Mouse (Mus musculus): Measurements from ENCODE around the gene Runx1.

Gene Runx1

GRCm38 (mm10) chr16:92790601-92791000 is 35.3 kb downstream of the Runx1 start:
- DNase-seq = no peak

DNA sequence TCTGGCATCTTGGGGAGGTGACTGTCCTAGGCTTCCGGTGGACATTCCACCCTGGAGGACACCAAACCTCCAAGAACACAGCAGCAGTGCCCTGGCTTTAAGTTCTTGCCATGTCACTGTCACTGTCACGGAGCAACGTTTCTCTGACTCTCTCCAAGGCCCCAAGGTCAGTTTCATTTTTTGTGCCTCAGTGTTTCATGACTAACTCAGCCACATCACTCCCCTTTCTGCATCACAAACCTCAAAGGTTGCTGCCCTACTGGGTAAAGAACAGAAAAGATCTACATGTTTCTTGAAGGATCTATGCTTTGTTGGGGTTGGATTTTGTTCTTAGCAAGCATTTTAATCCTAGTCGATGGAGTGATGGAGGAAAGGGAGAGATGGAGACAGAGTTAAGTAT is 36.1 kb downstream of the Runx1 start:
- DNase-seq = no peak

DNA sequence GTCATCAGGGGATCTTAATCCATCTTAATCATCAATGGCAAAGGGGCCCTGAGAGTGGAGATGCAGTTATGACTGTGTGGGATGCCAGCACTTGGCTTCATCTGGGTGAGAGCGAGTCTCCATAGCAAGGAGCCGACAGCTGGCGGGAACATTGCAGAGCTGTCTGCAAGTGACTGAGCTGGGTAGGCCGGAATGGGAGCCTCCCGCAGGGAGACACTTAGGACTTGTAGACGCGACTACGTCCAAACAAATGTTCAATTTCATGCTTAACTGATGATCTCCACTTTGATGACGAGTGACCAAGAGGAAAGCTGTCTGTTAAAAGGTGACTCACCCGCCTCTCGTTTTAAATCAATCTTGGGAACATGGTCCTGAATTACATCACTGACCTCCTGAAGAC is 37.5 kb downstream of the Runx1 start:
- DNase-seq = no peak

GRCm38 (mm10) chr16:92786883-92787321 is 39.0 kb downstream of the Runx1 start:
- no peak for DNase-seq

DNA sequence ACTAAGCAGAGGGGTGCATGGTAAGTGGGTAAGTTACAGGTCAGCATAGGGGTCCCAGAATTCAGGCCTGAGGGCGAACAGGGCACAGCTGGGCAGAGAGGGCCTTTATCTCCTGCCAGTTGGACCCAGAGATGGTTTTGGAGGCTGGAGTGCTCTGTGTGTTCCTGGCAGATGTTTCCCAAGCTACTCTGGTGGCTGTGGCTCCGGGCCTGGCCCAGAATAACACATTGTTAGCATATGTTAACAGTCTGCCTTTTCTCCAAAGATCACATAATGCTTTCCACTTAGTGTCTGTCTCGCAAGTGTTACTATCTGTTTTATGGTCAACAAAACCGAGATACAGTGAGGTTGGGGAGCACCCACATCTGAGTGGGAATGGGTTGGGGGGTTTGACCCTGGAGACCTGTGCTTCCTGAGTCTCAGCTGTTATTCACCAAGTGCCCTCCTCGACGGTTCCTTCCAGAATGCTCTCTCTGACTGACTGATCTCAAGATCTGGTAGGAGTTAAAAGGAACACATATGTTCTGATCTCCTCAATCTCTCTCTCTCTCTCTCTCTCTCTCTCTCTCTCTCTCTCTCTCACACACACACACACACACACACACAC is 39.6 kb downstream of the Runx1 start:
- DNase-seq = no peak

- no peak for DNase-seq
These were observed 42.3 kb downstream of the Runx1 start for GRCm38 (mm10) chr16:92783651-92784131.

GRCm38 (mm10) chr16:92782408-92782807 is 43.5 kb downstream of the Runx1 start:
- no peak for DNase-seq

- no peak for DNase-seq
These were observed 46.0 kb downstream of the Runx1 start for GRCm38 (mm10) chr16:92779896-92780435.

GRCm38 (mm10) chr16:92779175-92779574 is 46.8 kb downstream of the Runx1 start:
- DNase-seq = no peak

- no peak for DNase-seq
These were observed 47.7 kb downstream of the Runx1 start for GRCm38 (mm10) chr16:92778096-92778780.

- DNase-seq = no peak
These were observed 58.1 kb downstream of the Runx1 start for GRCm38 (mm10) chr16:92767862-92768261.

DNA sequence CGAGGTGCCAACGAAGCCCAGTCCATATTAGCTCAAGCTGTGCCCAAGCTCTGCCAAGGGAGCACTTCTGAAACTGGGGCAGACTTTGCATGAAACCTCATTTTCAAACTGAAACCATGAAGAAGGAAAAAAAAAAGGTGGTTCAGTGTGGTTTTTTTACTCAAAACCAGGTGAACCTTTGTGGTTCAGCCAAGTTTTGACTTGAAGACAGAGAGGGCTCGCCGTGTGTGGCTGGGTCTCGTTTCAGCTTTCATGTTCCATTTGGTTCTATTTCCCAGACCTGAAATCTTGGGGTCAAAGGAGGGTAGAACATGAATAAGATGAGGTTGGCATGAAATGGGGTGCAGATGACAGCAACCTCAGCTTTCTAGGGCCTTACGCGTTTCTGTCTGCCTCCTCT is 58.5 kb downstream of the Runx1 start:
- DNase-seq = no peak

GRCm38 (mm10) chr16:92764741-92765396 is 61.1 kb downstream of the Runx1 start:
- DNase-seq = no peak

DNA sequence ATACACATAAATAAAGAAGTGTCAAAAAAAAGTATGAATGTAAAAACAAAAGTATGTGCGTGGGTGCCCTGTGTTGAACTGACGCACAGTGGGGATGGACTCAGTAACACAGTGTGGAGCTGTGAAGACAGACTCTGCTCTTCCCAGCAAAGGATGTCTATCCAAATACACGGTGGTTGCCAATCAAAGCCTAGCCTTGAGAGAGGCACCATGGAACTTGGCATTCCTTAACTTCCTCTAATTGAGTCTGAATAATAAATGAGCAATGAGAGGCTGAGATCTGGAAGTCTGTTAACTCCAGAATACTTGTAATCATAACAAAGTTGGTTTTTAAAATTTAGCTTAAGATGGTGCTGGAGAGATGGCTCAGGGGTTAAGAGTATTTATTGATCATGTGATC is 62.3 kb downstream of the Runx1 start:
- DNase-seq = no peak

DNA sequence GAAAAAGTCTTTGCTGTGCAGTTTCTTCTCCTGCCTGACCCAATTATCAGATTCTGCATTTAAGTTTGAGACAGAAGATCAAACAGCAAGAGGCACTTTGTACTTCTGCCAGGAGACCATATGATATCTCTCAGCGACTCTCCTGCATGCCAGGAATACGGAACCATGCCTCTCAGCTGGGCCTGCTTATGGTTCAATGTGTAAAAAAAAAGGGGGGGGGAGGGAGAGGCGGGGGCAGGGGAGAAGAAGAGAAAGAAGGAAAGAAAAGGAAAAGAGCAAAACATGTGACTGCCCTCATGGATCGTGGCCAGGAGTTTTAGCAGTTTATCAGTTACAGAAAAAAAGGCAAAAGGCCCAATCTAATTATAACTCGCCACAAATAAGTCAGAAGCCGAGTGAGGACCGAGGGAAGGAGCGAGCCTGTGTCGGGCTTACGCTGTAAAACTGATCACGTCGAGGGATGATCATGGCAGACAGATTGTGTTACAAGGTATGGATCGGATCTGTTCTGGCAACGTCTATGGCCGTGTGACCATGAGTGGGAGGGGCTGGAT is 63.9 kb downstream of the Runx1 start:
- peak; percentile 12 for DNase-seq

- DNase-seq = no peak
These were observed 65.9 kb downstream of the Runx1 start for GRCm38 (mm10) chr16:92760091-92760490.

DNA sequence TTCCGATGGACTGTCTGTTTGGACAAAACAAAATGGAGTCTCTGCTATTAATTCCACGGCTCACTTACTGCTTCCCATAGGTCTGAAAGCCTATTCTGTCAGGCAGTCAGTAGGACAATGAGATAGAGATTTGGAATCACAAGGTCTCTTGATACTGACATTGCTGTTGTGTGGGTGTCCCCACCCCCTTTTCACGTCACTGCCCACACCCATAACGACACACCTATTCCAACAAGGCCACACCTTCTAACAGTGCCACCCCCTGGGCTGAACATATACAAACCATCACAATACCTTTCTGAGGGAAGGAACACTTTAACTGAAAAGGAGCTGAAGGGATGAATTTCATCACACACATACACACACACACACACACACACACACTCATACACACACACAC is 68.4 kb downstream of the Runx1 start:
- no peak for DNase-seq

- DNase-seq = no peak
These were observed 72.0 kb downstream of the Runx1 start for GRCm38 (mm10) chr16:92753944-92754343.

- DNase-seq = no peak
These were observed 72.8 kb downstream of the Runx1 start for GRCm38 (mm10) chr16:92753139-92753538.

- DNase-seq = no peak
These were observed 77.7 kb downstream of the Runx1 start for GRCm38 (mm10) chr16:92748272-92748671.

DNA sequence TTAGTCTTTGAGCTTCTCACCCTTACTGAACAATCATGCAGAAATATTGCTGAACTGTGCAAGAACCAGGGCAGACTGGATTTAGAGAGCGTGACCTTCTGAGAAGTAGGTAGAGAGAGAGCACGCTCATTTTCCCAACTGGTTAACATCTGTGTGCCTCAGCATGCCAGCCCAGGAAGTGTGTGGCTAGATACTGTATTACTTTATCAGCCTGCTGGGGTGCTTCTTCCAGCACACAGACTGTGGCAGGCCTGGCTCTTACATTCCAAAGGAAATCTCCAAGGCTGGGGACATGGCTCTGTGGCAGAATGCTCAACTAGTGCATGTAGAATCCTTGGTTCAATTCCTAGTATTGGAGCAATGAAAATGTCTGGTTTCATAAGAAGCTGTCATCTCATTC is 78.9 kb downstream of the Runx1 start:
- DNase-seq = no peak

GRCm38 (mm10) chr16:92745239-92745638 is 80.7 kb downstream of the Runx1 start:
- DNase-seq = no peak

DNA sequence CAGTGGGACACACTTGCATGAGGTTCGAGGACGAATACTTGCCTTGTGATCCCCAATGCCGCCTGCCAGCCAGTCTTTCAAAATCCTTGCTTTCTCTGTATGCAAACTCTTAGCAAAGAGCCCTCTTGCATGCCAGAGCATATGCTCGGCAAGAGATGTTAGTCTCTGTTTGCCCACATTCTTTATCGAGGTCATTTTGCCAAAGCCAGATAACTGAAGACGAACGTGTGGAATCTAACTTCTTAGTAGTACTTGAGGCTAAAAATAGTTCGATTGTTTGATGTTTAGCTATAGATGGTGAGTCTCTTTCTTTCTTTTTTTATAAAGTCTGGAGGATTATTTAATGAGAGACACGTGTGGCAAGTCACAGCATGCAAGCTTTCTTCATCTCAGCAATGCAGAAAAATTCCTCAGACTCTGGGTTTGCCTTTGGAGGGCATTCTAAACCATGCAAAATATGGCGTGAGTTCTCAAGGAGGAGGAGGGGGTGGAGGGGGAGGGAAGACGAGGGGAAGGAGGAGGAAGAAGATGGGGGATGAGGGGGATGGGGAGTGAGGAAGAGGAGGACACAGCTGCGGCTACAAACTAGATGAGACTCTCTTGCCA is 81.7 kb downstream of the Runx1 start:
- DNase-seq = no peak
